Comparison of ENCODE assay signal across 9 mouse cellular contexts in genomic region chr14:62333909-62334687, GRCm38 (mm10). TPM values are rescaled to one million over a fixed set of nuclear protein-coding genes. Genes with fewer than 3 reads are reported as not detected.
A peak's percentile ranks its signal among the peaks of the same experiment; 100 is the strongest.
DNase-seq lines count a peak whose midpoint lies in the region; ATAC-seq and TF ChIP-seq lines count a peak whose summit lies in the region.
"Had no signal": no experiment of that assay in that cellular context is flagged by ENCODE, and none has a peak within 500 bp of the region (broad histone marks: within the 10 kb centered on the region; RNA-seq: fewer than 3 reads in every experiment).

No protein-coding gene starts in this region.

- no peak for TF ChIP-seq EP300 in MEL (IDR thresholded peaks at IDR 0.05; ENCODE audit: low read depth in 1 of 2, low read length in 2 of 2)

- H3K9ac ChIP-seq in forebrain, postnatal 0 days: no peak overlapping the region
- no peak overlapping the region for H3K9ac ChIP-seq in forebrain, embryonic 12.5 days
- H3K9ac ChIP-seq in liver, embryonic 13.5 days: peak overlapping the region; percentile 86
- no peak overlapping the region for H3K9ac ChIP-seq in liver, embryonic 11.5 days (ENCODE audit: low read depth, low read length)
- H3K9ac ChIP-seq in MEL (ENCODE audit: control insufficient read depth, low read depth, low read length, poor library complexity, severe bottlenecking): no peak overlapping the region

- peak; percentile 59 for TF ChIP-seq CTCF in forebrain, postnatal 0 days (IDR thresholded peaks at IDR 0.05; ENCODE audit: low read depth)
- TF ChIP-seq CTCF in MEL (IDR thresholded peaks at IDR 0.05 in 2 of 3, conservative IDR thresholded peaks at IDR 0.05 in 1 of 3; ENCODE audit: control insufficient read depth in 1 of 3, insufficient read depth in 1 of 3, low read depth in 2 of 3, low read length in 3 of 3, poor library complexity in 1 of 3, severe bottlenecking in 1 of 3): peak; percentile 12 to 46 (median 38); a peak in 4 of 6 replicates

- H3K79me2 ChIP-seq in MEL (ENCODE audit: control insufficient read depth, insufficient read depth, low read length, poor library complexity): peaks cover 36% of the 10 kb centered on the region

- no peaks in the 10 kb centered on the region for H3K27me3 ChIP-seq in forebrain, postnatal 0 days (ENCODE audit: insufficient read depth, low read length)
- no peaks in the 10 kb centered on the region for H3K27me3 ChIP-seq in forebrain, embryonic 12.5 days
- H3K27me3 ChIP-seq in liver, embryonic 13.5 days: no peaks in the 10 kb centered on the region
- no peaks in the 10 kb centered on the region for H3K27me3 ChIP-seq in liver, embryonic 11.5 days (replicated peaks; ENCODE audit: control insufficient read depth, insufficient read depth, low read length)
- H3K27me3 ChIP-seq in MEL (ENCODE audit: control insufficient read depth in 1 of 2, insufficient read depth in 2 of 2, low read length in 2 of 2): no peaks in the 10 kb centered on the region

- no peaks in the 10 kb centered on the region for H3K36me3 ChIP-seq in forebrain, postnatal 0 days (ENCODE audit: insufficient read depth)
- no peaks in the 10 kb centered on the region for H3K36me3 ChIP-seq in forebrain, embryonic 12.5 days (replicated peaks)
- H3K36me3 ChIP-seq in liver, embryonic 13.5 days: peaks cover 11% of the 10 kb centered on the region
- H3K36me3 ChIP-seq in liver, embryonic 11.5 days (ENCODE audit: control insufficient read depth, insufficient read depth, low read length): peaks cover 3% of the 10 kb centered on the region; the same call in 1 of the 2 replicates
- H3K36me3 ChIP-seq in MEL (ENCODE audit: control insufficient read depth in 1 of 2, insufficient read depth in 2 of 2, low read length in 2 of 2): peaks cover 0 to 20% of the 10 kb centered on the region in 2 experiments; a peak in 2 of 4 replicates

- H3K4me1 ChIP-seq in forebrain, postnatal 0 days (ENCODE audit: insufficient read depth): peaks cover 13% of the 10 kb centered on the region
- H3K4me1 ChIP-seq in forebrain, embryonic 12.5 days: peaks cover 28% of the 10 kb centered on the region
- H3K4me1 ChIP-seq in liver, embryonic 13.5 days (replicated peaks): peaks cover 67% of the 10 kb centered on the region
- H3K4me1 ChIP-seq in liver, embryonic 11.5 days (replicated peaks; ENCODE audit: control insufficient read depth, insufficient read depth, low read length): peaks cover 27% of the 10 kb centered on the region
- peaks cover 5 to 19% of the 10 kb centered on the region in 2 experiments; a peak in 3 of 4 replicates for H3K4me1 ChIP-seq in MEL (ENCODE audit: control insufficient read depth in 1 of 2, insufficient read depth in 2 of 2, low read length in 2 of 2)

- 75% methylated on average over 9 of the region's 9 CpGs for WGBS in forebrain, postnatal 0 days
- 78% methylated on average over 9 of the region's 9 CpGs for WGBS in forebrain, embryonic 12.5 days
- WGBS in liver, embryonic 13.5 days (ENCODE audit: insufficient replicate concordance): 74% methylated on average over 9 of the region's 9 CpGs
- 78% methylated on average over 9 of the region's 9 CpGs for WGBS in liver, embryonic 11.5 days

- H3K27ac ChIP-seq in forebrain, postnatal 0 days (ENCODE audit: low read depth, low read length): no peak overlapping the region
- no peak overlapping the region for H3K27ac ChIP-seq in forebrain, embryonic 12.5 days
- no peak overlapping the region for H3K27ac ChIP-seq in liver, embryonic 13.5 days
- H3K27ac ChIP-seq in liver, embryonic 11.5 days (ENCODE audit: low read depth, low read length): no peak overlapping the region
- no peak overlapping the region for H3K27ac ChIP-seq in MEL (ENCODE audit: control insufficient read depth, low read depth, low read length)

- no peaks in the 10 kb centered on the region for H3K9me3 ChIP-seq in forebrain, postnatal 0 days (ENCODE audit: low read length)
- no peaks in the 10 kb centered on the region for H3K9me3 ChIP-seq in forebrain, embryonic 12.5 days
- H3K9me3 ChIP-seq in liver, embryonic 13.5 days (replicated peaks): no peaks in the 10 kb centered on the region
- no peaks in the 10 kb centered on the region for H3K9me3 ChIP-seq in liver, embryonic 11.5 days (ENCODE audit: control insufficient read depth, low read length)
- H3K9me3 ChIP-seq in MEL (replicated peaks; ENCODE audit: insufficient read depth, low read length): no peaks in the 10 kb centered on the region

- H3K4me2 ChIP-seq in forebrain, postnatal 0 days (ENCODE audit: low read depth): no peak overlapping the region
- H3K4me2 ChIP-seq in forebrain, embryonic 12.5 days: no peak overlapping the region; the same call in 1 of the 2 replicates
- peak overlapping the region; percentile 86 for H3K4me2 ChIP-seq in liver, embryonic 13.5 days
- H3K4me2 ChIP-seq in liver, embryonic 11.5 days: no peak overlapping the region; the same call in 1 of the 2 replicates

- no peak for DNase-seq in forebrain, postnatal 0 days
- DNase-seq in liver, embryonic 13.5 days: no peak
- DNase-seq in liver, embryonic 11.5 days (ENCODE audit: low spot score): no peak
- DNase-seq in MEL (ENCODE audit: low read depth, low spot score): peak; percentile 45
- DNase-seq in naive thymus-derived CD4-positive, alpha-beta T cell, adult 2 months (ENCODE audit: low read depth): peak; percentile 24
- no peak for DNase-seq in left cerebral cortex, adult 9 months (ENCODE audit: low spot score in 2 of 2)
- no peak for DNase-seq in Muller cell, postnatal 12 days (ENCODE audit: inconsistent ontology term)

- no peak overlapping the region for H3K4me3 ChIP-seq in forebrain, postnatal 0 days (ENCODE audit: low read depth, low read length)
- no peak overlapping the region for H3K4me3 ChIP-seq in forebrain, embryonic 12.5 days (replicated peaks)
- 0 out of 2 replicates have a peak overlapping the region, but pooled peaks have one; percentile 81 for H3K4me3 ChIP-seq in liver, embryonic 13.5 days (replicated peaks)
- no peak overlapping the region for H3K4me3 ChIP-seq in liver, embryonic 11.5 days (ENCODE audit: low read depth, low read length)
- no peak overlapping the region for H3K4me3 ChIP-seq in MEL (ENCODE audit: control insufficient read depth in 1 of 2, insufficient read depth in 1 of 2, low read depth in 2 of 2, low read length in 2 of 2)

- TF ChIP-seq POLR2A in MEL (IDR thresholded peaks at IDR 0.05; ENCODE audit: control insufficient read depth in 1 of 2, insufficient read depth in 1 of 2, low read depth in 1 of 2, low read length in 2 of 2, poor library complexity in 1 of 2): no peak

- no peak for ATAC-seq in forebrain, postnatal 0 days
- no peak for ATAC-seq in forebrain, embryonic 12.5 days (ENCODE audit: low FRiP score)
- ATAC-seq in liver, embryonic 13.5 days (ENCODE audit: low read depth): no peak
- no peak for ATAC-seq in liver, embryonic 11.5 days (replicated peaks; ENCODE audit: low FRiP score)

- TF ChIP-seq RAD21 in MEL (IDR thresholded peaks at IDR 0.05; ENCODE audit: low read depth, low read length): peak; percentile 11

TF ChIP-seq in MEL, 35 proteins besides CTCF, POLR2A, EP300 and RAD21:
- TF ChIP-seq MEF2A (IDR thresholded peaks at IDR 0.05; ENCODE audit: extremely low read depth, insufficient replicate concordance, low read depth, low read length, poor library complexity, severe bottlenecking): no peak
- no peak for TF ChIP-seq MAFK (IDR thresholded peaks at IDR 0.05; ENCODE audit: borderline replicate concordance, low read depth, low read length)
- no peak for TF ChIP-seq MYB (IDR thresholded peaks at IDR 0.05; ENCODE audit: low read depth, low read length)
- no peak for TF ChIP-seq POLR2AphosphoS2 (IDR thresholded peaks at IDR 0.05; ENCODE audit: low read length)
- TF ChIP-seq SMC3 (IDR thresholded peaks at IDR 0.05; ENCODE audit: low read depth, low read length): 0 out of 2 replicates have a peak, but pooled peaks have one; percentile 30
- TF ChIP-seq MYC (IDR thresholded peaks at IDR 0.05; ENCODE audit: low read depth, low read length): no peak

RNA-seq across cellular contexts. Expression of gene Dleu7, which starts 41.3 kb away (rescaled TPM):
- 29.3 and 30.1 TPM in 2 replicates for total RNA-seq in forebrain, postnatal 0 days (2014; rRNA removed)
- 15.8 and 19.6 TPM in 2 replicates for polyA plus RNA-seq in forebrain, postnatal 0 days (2015; fragmentation: Nextera tagmentation; extraction: Ambion mirVana)
- 9.1 and 10.2 TPM in 2 replicates for polyA plus RNA-seq in forebrain, embryonic 12.5 days (2016; fragmentation: Nextera tagmentation; extraction: Ambion mirVana)
- polyA plus RNA-seq in liver, embryonic 13.5 days (2015; fragmentation: Nextera tagmentation; extraction: Ambion mirVana): 0.10 and 0.14 TPM in 2 replicates
- 0.49 and 0.55 TPM in 2 replicates for polyA plus RNA-seq in liver, embryonic 11.5 days (2014; fragmentation: Nextera tagmentation; extraction: Ambion mirVana)
- not detected in 2 replicates for total RNA-seq in MEL (2012; rRNA removed)
- not detected for polyA plus RNA-seq in MEL (2012; ENCODE audit: insufficient read depth in 1 of 2, insufficient read length in 2 of 2, low read depth in 1 of 2, low replicate concordance in 2 of 2, missing spikeins in 1 of 2)
- total RNA-seq: megakaryocyte, adult 5-6 weeks had no signal

RNA-seq across cellular contexts. Expression of gene Rnaseh2b, which starts 41.7 kb away (rescaled TPM):
- total RNA-seq in forebrain, postnatal 0 days (2014; rRNA removed): 20.7 and 21.3 TPM in 2 replicates
- polyA plus RNA-seq in forebrain, postnatal 0 days (2015; fragmentation: Nextera tagmentation; extraction: Ambion mirVana): 40.3 and 48.7 TPM in 2 replicates
- 78.8 and 80.8 TPM in 2 replicates for polyA plus RNA-seq in forebrain, embryonic 12.5 days (2016; fragmentation: Nextera tagmentation; extraction: Ambion mirVana)
- 67.3 and 92.9 TPM in 2 replicates for polyA plus RNA-seq in liver, embryonic 13.5 days (2015; fragmentation: Nextera tagmentation; extraction: Ambion mirVana)
- 88.9 and 91.0 TPM in 2 replicates for polyA plus RNA-seq in liver, embryonic 11.5 days (2014; fragmentation: Nextera tagmentation; extraction: Ambion mirVana)
- 44.8 and 50.2 TPM in 2 replicates for total RNA-seq in MEL (2012; rRNA removed)
- polyA plus RNA-seq in MEL (2012; ENCODE audit: insufficient read depth in 1 of 2, insufficient read length in 2 of 2, low read depth in 1 of 2, low replicate concordance in 2 of 2, missing spikeins in 1 of 2): 100 to 1,000 TPM in 1 of 2 experiments, 10 to 100 TPM in 1; 88.2 to 412 TPM

Comparison
In these comparisons a context has a peak if more than half of its experiments do, and no peak if none do; other contexts are left out.
1. DNase-seq: peak in MEL (single experiment) and naive thymus-derived CD4-positive, alpha-beta T cell, adult 2 months (single experiment); none in forebrain, postnatal 0 days (single experiment), liver, embryonic 13.5 days (single experiment), liver, embryonic 11.5 days (single experiment), left cerebral cortex, adult 9 months (0 of 2) and Muller cell, postnatal 12 days (single experiment).